Mouse (Mus musculus) heart, postnatal 25 days (tissue): Measurements from ENCODE around the gene Ist1. TPM values are rescaled to one million over a fixed set of nuclear protein-coding genes. Genes with fewer than 3 reads are reported as not detected.

Experiments
- DNase-seq: peaks from one replicate; pipeline ENCODE4 v3.0.0; 2022; ENCODE audit warnings: low spot score
- intact Hi-C: fragments of 180-260 bp; cut with DNase I; formaldehyde crosslinking; loops from one replicate; pipeline ENCODE4 v1.15.1; 2025
- total RNA-seq, 2 experiments: library from RNA; stranded (reverse); gene quantifications; 2 replicates each; pipeline ENCODE4 v1.2.3; 2021

The Ist1 gene
- total RNA-seq: 10 to 100 TPM; 36.7 to 45.7 TPM

GRCm38 (mm10) chr8:109693146-109693900 lies at the start of gene Ist1:
Gene Ist1, minus strand, starts transcription at chr8:109693260.
- DNase-seq: peak; percentile 97
- intact Hi-C loops: loop anchor here (5.0 kb wide), 2 partner anchors 81 to 84 kb away; partner anchors contain the start of genes Ap1g1 and Pkd1l3

- DNase-seq: no peak
- intact Hi-C loops: no loop called here
Measured at GRCm38 (mm10) chr8:109738049-109738380, 45.0 kb upstream of the Ist1 start.

GRCm38 (mm10) chr8:109737237-109738048 lies 44.4 kb upstream of the Ist1 start, which contains the start of gene Atxn1l:
Gene Atxn1l, minus strand, starts transcription at chr8:109737739.
- DNase-seq: peak; percentile 71
- intact Hi-C loops: no loop called here

GRCm38 (mm10) chr8:109736819-109737218 lies 43.8 kb upstream of the Ist1 start:
- no peak for DNase-seq
- intact Hi-C loops: no loop called here

GRCm38 (mm10) chr8:109734018-109734417 lies 41.0 kb upstream of the Ist1 start:
- intact Hi-C loops: no loop called here
- no peak for DNase-seq

GRCm38 (mm10) chr8:109731012-109731411 lies 38.0 kb upstream of the Ist1 start:
- intact Hi-C loops: no loop called here
- DNase-seq: no peak

GRCm38 (mm10) chr8:109725106-109725505 lies 32.0 kb upstream of the Ist1 start:
- intact Hi-C loops: no loop called here
- no peak for DNase-seq

- intact Hi-C loops: no loop called here
- DNase-seq: no peak
Measured at GRCm38 (mm10) chr8:109714961-109715360, 21.9 kb upstream of the Ist1 start.

- no peak for DNase-seq
- intact Hi-C loops: no loop called here
Measured at GRCm38 (mm10) chr8:109712521-109712920, 19.5 kb upstream of the Ist1 start.

GRCm38 (mm10) chr8:109707921-109708320 lies 14.9 kb upstream of the Ist1 start:
- no peak for DNase-seq
- intact Hi-C loops: no loop called here

- DNase-seq: no peak
- intact Hi-C loops: no loop called here
Measured at GRCm38 (mm10) chr8:109706874-109707237, 13.8 kb upstream of the Ist1 start.

GRCm38 (mm10) chr8:109706076-109706873 lies 13.2 kb upstream of the Ist1 start:
- intact Hi-C loops: no loop called here
- no peak for DNase-seq

- intact Hi-C loops: no loop called here
- peak; percentile 88 for DNase-seq
Measured at GRCm38 (mm10) chr8:109705320-109706075, 12.4 kb upstream of the Ist1 start, which contains the start of gene Zfp821. Gene Zfp821, plus strand, starts transcription at chr8:109705546.

GRCm38 (mm10) chr8:109704565-109705319 lies 11.7 kb upstream of the Ist1 start:
- DNase-seq: no peak
- intact Hi-C loops: no loop called here

- intact Hi-C loops: no loop called here
- DNase-seq: no peak
Measured at GRCm38 (mm10) chr8:109698477-109698876, 5.4 kb upstream of the Ist1 start.

- no peak for DNase-seq
- intact Hi-C loops: no loop called here
Measured at GRCm38 (mm10) chr8:109697754-109698153, 4.7 kb upstream of the Ist1 start.

GRCm38 (mm10) chr8:109694154-109694553 lies 1.1 kb upstream of the Ist1 start:
- intact Hi-C loops: loop anchor here (5.0 kb wide), 2 partner anchors 82 to 83 kb away; partner anchors contain the start of genes Ap1g1 and Pkd1l3
- no peak for DNase-seq

GRCm38 (mm10) chr8:109692443-109693145 lies 466 bp downstream of the Ist1 start:
- DNase-seq: no peak
- intact Hi-C loops: loop anchor here (5.0 kb wide), 2 partner anchors 80 to 85 kb away; partner anchors contain the start of genes Ap1g1 and Pkd1l3
